Mouse (Mus musculus) ovary, postnatal 36 days (tissue): ENCODE results near the gene Inpp4b.
"Not testable (repeated sequence)": the region's sequence is repeated elsewhere in the genome, so short reads cannot be mapped to it uniquely, and the experiment has no call there.

Experiments
- DNase-seq: peaks from one replicate; pipeline ENCODE4 v3.0.0; 2022; ENCODE audit warnings: low spot score, mixed read lengths

Gene Inpp4b

GRCm38 (mm10) chr8:81996239-81996638 lies 653.9 kb downstream of the Inpp4b start:
- no peak for DNase-seq

- no peak for DNase-seq
These were observed 654.5 kb downstream of the Inpp4b start for GRCm38 (mm10) chr8:81996823-81997222.

GRCm38 (mm10) chr8:82004158-82004557 lies 661.8 kb downstream of the Inpp4b start:
- no peak for DNase-seq

GRCm38 (mm10) chr8:82005466-82005865 lies 663.1 kb downstream of the Inpp4b start:
- no peak for DNase-seq

GRCm38 (mm10) chr8:82017792-82018191 lies 675.4 kb downstream of the Inpp4b start:
- DNase-seq: no peak

GRCm38 (mm10) chr8:82027401-82027800 lies 685.0 kb downstream of the Inpp4b start:
- no peak for DNase-seq

GRCm38 (mm10) chr8:82028896-82029295 lies 686.5 kb downstream of the Inpp4b start:
- no peak for DNase-seq

GRCm38 (mm10) chr8:82032035-82032434 lies 689.7 kb downstream of the Inpp4b start:
- not testable (repeated sequence) for DNase-seq

- DNase-seq: no peak
These were observed 711.7 kb downstream of the Inpp4b start for GRCm38 (mm10) chr8:82054030-82054429.

GRCm38 (mm10) chr8:82067619-82068018 lies 725.3 kb downstream of the Inpp4b start:
- DNase-seq: no peak

GRCm38 (mm10) chr8:82079267-82079666 lies 736.9 kb downstream of the Inpp4b start:
- DNase-seq: no peak

- not testable (repeated sequence) for DNase-seq
These were observed 744.3 kb downstream of the Inpp4b start for GRCm38 (mm10) chr8:82086631-82087030.

GRCm38 (mm10) chr8:82090901-82091300 lies 748.5 kb downstream of the Inpp4b start:
- DNase-seq: no peak

- no peak for DNase-seq
These were observed 750.9 kb downstream of the Inpp4b start for GRCm38 (mm10) chr8:82093274-82093673.

GRCm38 (mm10) chr8:82104560-82104959 lies 762.2 kb downstream of the Inpp4b start:
- no peak for DNase-seq

GRCm38 (mm10) chr8:82106131-82106530 lies 763.8 kb downstream of the Inpp4b start:
- no peak for DNase-seq

GRCm38 (mm10) chr8:82150272-82150671 lies 807.9 kb downstream of the Inpp4b start:
- no peak for DNase-seq

- DNase-seq: no peak
These were observed 815.6 kb downstream of the Inpp4b start for GRCm38 (mm10) chr8:82157928-82158327.
